Mouse (Mus musculus): Measurements from ENCODE around the gene 4933407L21Rik. TPM values are rescaled to one million over a fixed set of nuclear protein-coding genes. Genes with fewer than 3 reads are reported as not detected.

4933407L21Rik gene
- polyA plus RNA-seq, 1 experiment from 2014 or later, result 0.11 TPM

DNA sequence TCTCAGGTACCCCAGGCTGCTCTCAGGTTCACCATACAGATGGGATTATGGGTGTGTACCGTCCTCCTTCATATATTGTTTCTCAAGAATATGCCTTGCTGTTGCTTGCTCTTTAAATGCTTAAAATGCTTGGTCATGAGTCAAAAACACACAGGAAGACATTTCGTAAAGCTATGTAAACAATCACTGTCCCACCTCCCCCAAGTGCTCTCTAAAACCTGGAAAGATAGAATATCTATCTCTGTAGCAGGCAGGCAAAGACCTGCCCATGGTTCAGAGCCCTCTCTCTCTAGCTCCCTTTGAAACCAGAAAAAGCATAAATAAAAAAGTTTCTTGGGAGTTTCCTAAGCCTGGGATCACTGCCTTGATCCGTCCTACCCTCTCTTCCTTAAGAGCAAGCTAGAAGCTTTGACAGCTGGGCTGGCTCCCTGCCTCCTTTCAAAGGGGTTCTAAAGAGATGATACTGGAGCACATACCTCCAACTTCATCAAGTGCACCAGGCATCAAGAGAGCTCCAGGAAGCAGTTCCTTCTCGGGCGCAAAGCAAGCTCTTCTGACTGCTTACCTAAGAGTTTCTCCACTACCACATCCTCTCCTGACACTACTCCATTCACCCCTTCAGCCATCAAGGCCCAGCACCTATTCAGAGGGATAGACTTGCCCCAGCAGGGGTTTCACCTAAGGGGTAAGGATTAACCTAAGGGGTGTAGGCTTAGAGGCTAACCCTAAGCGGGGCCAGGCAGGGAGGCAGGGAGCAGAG, 31.0 kb downstream of the 4933407L21Rik start:
- 73% methylated on average over 6 of the region's 6 CpGs for WGBS
- no peak for ATAC-seq (ENCODE audit: insufficient number of reproducible peaks, low FRiP score, low TSS enrichment, low read depth)
- no peak overlapping the region for H3K27ac ChIP-seq (replicated peaks; ENCODE audit: low read depth, low read length)

DNA sequence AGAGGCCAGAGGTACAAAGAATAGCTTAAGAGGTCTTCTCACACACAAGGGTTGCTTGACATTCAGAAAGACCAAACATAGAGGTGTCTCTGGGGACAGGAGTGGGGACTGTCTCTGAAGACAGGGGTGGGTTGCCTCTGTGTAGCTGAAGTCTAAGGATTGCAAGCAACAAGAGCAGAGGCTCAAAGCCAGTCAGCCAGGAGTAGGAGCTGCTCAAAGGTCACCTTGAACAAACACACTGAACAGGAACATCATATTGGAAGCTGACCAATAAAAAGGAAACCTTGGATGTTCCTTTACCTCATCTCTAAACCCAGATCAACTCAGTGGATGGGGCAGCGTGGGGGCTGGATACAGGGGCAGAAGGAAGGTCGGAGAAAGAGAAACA, 31.6 kb downstream of the 4933407L21Rik start:
- Histone ChIP-seq H3K27me3 (ENCODE audit: control insufficient read depth, insufficient read depth, low read length) (no peaks in the 10 kb centered on the region), H3K4me2 (ENCODE audit: low read depth, severe bottlenecking) (no peak overlapping the region), H3K9me3 (ENCODE audit: control insufficient read depth, low read length) (no peaks in the 10 kb centered on the region), H3K4me1 (ENCODE audit: control insufficient read depth, insufficient read depth, low read length) (no peaks in the 10 kb centered on the region), H3K36me3 (ENCODE audit: control insufficient read depth, insufficient read depth, low read length) (no peaks in the 10 kb centered on the region), H3K27ac (replicated peaks; ENCODE audit: low read depth, low read length) (no peak overlapping the region), H3K4me3 (ENCODE audit: low read depth, low read length) (no peak overlapping the region), H3K9ac (ENCODE audit: low read length) (no peak overlapping the region)
- DNase-seq (ENCODE audit: low spot score) (no peak), ATAC-seq (ENCODE audit: insufficient number of reproducible peaks, low FRiP score, low TSS enrichment, low read depth) (no peak)
- whole genome bisulfite sequencing, result 58% methylated on average over 2 of the region's 2 CpGs

More for the DNA sequence above, 31.0 kb downstream of the 4933407L21Rik start:
- Histone ChIP-seq H3K27me3 (ENCODE audit: control insufficient read depth, insufficient read depth, low read length) (no peaks in the 10 kb centered on the region), H3K9ac (ENCODE audit: low read length) (no peak overlapping the region), H3K36me3 (ENCODE audit: control insufficient read depth, insufficient read depth, low read length) (no peaks in the 10 kb centered on the region), H3K4me3 (ENCODE audit: low read depth, low read length) (no peak overlapping the region), H3K9me3 (ENCODE audit: control insufficient read depth, low read length) (no peaks in the 10 kb centered on the region), H3K4me1 (ENCODE audit: control insufficient read depth, insufficient read depth, low read length) (no peaks in the 10 kb centered on the region), H3K4me2 (ENCODE audit: low read depth, severe bottlenecking) (no peak overlapping the region)
- DNase-seq (ENCODE audit: low spot score), result no peak

DNA sequence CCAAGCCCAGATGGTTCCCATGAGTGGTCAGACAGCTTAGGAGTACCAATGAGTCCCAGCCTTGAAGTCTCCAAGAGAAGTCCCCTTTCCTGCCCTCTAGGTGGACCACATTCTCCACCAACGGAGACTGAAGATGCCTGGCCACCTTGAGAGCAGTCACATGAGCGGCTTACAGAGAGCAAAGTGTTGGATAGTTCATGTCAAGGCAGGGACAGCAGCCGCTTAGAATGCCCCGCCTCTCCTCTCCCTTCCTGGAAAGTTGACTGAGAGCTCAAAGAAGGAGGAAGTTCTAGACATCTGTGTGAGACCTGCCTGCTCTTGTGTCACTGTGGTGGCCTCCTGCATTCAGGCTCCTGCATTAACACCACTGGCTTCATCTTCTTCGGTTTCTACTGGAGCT, 32.6 kb downstream of the 4933407L21Rik start, which contains the start of gene Gpr55:
Gene Gpr55, minus strand, starts transcription at position 135 of the 400 bp plus-strand sequence.
- ATAC-seq (ENCODE audit: insufficient number of reproducible peaks, low FRiP score, low TSS enrichment, low read depth) (no peak), DNase-seq (ENCODE audit: low spot score) (no peak)
- no peak within 1 kb of the TSS for H3K27ac ChIP-seq (replicated peaks; ENCODE audit: low read depth, low read length)
- H3K9me3 ChIP-seq (ENCODE audit: control insufficient read depth, low read length), result no peaks in the 10 kb centered on the region
- no peaks in the 10 kb centered on the region for H3K27me3 ChIP-seq (ENCODE audit: control insufficient read depth, insufficient read depth, low read length)
- H3K4me1 ChIP-seq (ENCODE audit: control insufficient read depth, insufficient read depth, low read length), result no peaks in the 10 kb centered on the region
- H3K9ac ChIP-seq (ENCODE audit: low read length), result no peak within 1 kb of the TSS
- no peaks in the 10 kb centered on the region for H3K36me3 ChIP-seq (ENCODE audit: control insufficient read depth, insufficient read depth, low read length)
- H3K4me3 ChIP-seq (ENCODE audit: low read depth, low read length), result no peak within 1 kb of the TSS
- no peak within 1 kb of the TSS for H3K4me2 ChIP-seq (ENCODE audit: low read depth, severe bottlenecking)
- 75% methylated on average over 5 of the region's 5 CpGs for WGBS

DNA sequence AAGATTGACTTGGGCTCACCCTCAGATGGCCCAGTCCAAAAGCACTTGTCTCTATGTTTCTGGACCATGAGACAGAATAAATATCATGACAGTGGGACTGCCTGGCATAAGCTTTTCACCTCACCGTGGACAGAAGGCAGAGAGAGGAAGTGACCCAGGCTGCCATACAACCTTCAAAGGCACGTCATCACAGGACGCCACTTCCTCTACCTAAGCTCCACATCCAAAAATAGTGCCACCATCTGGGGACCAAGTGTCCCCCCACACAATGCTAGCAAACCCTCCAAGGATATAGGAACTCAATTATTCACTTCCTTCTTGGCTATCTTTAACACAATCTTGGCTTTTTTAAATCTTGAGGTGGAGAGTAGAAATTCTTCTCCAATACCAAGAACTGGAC, 33.8 kb downstream of the 4933407L21Rik start:
- Histone ChIP-seq H3K4me3 (ENCODE audit: low read depth, low read length) (no peak overlapping the region), H3K27ac (replicated peaks; ENCODE audit: low read depth, low read length) (no peak overlapping the region), H3K27me3 (ENCODE audit: control insufficient read depth, insufficient read depth, low read length) (no peaks in the 10 kb centered on the region), H3K9me3 (ENCODE audit: control insufficient read depth, low read length) (no peaks in the 10 kb centered on the region), H3K4me1 (ENCODE audit: control insufficient read depth, insufficient read depth, low read length) (no peaks in the 10 kb centered on the region), H3K9ac (ENCODE audit: low read length) (no peak overlapping the region), H3K4me2 (ENCODE audit: low read depth, severe bottlenecking) (no peak overlapping the region), H3K36me3 (ENCODE audit: control insufficient read depth, insufficient read depth, low read length) (no peaks in the 10 kb centered on the region)
- WGBS, result 67% methylated on average over 3 of the region's 3 CpGs
- DNase-seq (ENCODE audit: low spot score) (no peak), ATAC-seq (ENCODE audit: insufficient number of reproducible peaks, low FRiP score, low TSS enrichment, low read depth) (no peak)

DNA sequence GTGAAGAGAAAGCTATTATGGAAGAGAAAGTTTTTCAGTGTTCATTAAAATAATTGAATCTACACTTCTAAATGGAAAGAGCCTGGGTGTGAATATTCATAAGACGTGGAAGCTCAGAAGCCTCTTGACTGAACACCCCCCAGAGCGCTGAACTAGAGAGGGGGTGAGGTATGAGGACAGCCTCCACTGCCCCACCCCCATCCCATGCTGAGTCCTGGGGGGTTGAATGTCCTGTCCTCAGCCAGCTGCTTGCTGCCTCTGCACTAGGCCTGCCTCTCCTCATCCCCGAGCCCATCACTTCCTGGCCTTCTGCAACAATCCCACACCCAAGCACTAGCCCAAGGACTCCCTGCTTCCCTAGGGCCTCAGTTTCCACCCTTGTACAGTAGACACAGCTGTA, 37.6 kb downstream of the 4933407L21Rik start:
- ATAC-seq (ENCODE audit: insufficient number of reproducible peaks, low FRiP score, low TSS enrichment, low read depth) (no peak), DNase-seq (ENCODE audit: low spot score) (no peak)
- Histone ChIP-seq H3K4me1 (ENCODE audit: control insufficient read depth, insufficient read depth, low read length) (no peaks in the 10 kb centered on the region), H3K9me3 (ENCODE audit: control insufficient read depth, low read length) (no peaks in the 10 kb centered on the region), H3K27me3 (ENCODE audit: control insufficient read depth, insufficient read depth, low read length) (no peaks in the 10 kb centered on the region), H3K4me2 (ENCODE audit: low read depth, severe bottlenecking) (no peak overlapping the region), H3K9ac (ENCODE audit: low read length) (no peak overlapping the region), H3K27ac (replicated peaks; ENCODE audit: low read depth, low read length) (no peak overlapping the region), H3K4me3 (ENCODE audit: low read depth, low read length) (no peak overlapping the region), H3K36me3 (ENCODE audit: control insufficient read depth, insufficient read depth, low read length) (no peaks in the 10 kb centered on the region)
- 71% methylated on average over 3 of the region's 3 CpGs for WGBS

DNA sequence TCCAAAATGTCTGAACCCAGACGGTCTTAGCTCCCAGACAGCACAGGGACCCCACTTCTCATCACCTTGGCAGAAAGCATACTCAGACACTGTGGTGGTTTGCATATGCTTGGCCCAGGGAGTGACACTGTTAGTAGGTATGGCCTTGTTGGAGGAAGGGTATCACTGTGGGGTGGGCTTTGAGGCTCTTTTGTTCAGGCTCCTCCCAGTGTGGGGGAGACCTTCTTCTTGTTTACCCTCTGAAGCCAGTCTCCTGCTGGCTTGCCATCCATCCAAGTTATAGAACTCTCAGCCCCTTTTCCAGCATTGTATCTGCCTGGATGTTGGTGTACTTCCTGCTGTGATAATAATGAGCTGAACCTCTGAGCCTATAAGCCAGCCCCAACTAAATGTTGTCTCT, 40.8 kb downstream of the 4933407L21Rik start:
- Histone ChIP-seq H3K9me3 (ENCODE audit: control insufficient read depth, low read length) (no peaks in the 10 kb centered on the region), H3K4me1 (ENCODE audit: control insufficient read depth, insufficient read depth, low read length) (no peaks in the 10 kb centered on the region), H3K36me3 (ENCODE audit: control insufficient read depth, insufficient read depth, low read length) (no peaks in the 10 kb centered on the region), H3K27me3 (ENCODE audit: control insufficient read depth, insufficient read depth, low read length) (no peaks in the 10 kb centered on the region), H3K9ac (ENCODE audit: low read length) (no peak overlapping the region), H3K27ac (replicated peaks; ENCODE audit: low read depth, low read length) (no peak overlapping the region), H3K4me3 (ENCODE audit: low read depth, low read length) (no peak overlapping the region), H3K4me2 (ENCODE audit: low read depth, severe bottlenecking) (no peak overlapping the region)
- DNase-seq (ENCODE audit: low spot score), result no peak
- 89% methylated on average over 1 of the region's 1 CpGs for WGBS
- ATAC-seq (ENCODE audit: insufficient number of reproducible peaks, low FRiP score, low TSS enrichment, low read depth), result no peak

DNA sequence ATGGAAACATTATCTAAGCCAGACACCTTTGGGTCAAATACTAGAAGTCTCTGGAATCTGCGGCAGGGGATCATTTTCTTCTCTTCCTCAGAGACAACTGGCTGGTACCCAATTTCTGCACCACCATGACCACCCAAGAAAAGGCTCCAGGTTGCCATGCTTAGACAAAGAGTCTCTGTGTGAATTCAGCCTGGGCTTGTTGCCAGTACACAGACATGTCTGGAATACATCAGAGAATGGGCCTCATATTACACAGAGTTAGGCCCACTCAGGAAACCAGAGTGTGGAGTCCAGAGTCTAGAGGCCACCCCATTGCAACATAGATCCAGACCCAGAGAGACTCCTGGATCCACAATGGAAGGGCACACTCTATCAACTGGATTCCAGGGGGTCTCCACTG, 41.2 kb downstream of the 4933407L21Rik start:
- Histone ChIP-seq H3K9ac (ENCODE audit: low read length) (no peak overlapping the region), H3K4me3 (ENCODE audit: low read depth, low read length) (no peak overlapping the region), H3K36me3 (ENCODE audit: control insufficient read depth, insufficient read depth, low read length) (no peaks in the 10 kb centered on the region), H3K9me3 (ENCODE audit: control insufficient read depth, low read length) (no peaks in the 10 kb centered on the region), H3K27me3 (ENCODE audit: control insufficient read depth, insufficient read depth, low read length) (no peaks in the 10 kb centered on the region), H3K4me2 (ENCODE audit: low read depth, severe bottlenecking) (no peak overlapping the region), H3K27ac (replicated peaks; ENCODE audit: low read depth, low read length) (no peak overlapping the region), H3K4me1 (ENCODE audit: control insufficient read depth, insufficient read depth, low read length) (no peaks in the 10 kb centered on the region)
- DNase-seq (ENCODE audit: low spot score) (no peak), ATAC-seq (ENCODE audit: insufficient number of reproducible peaks, low FRiP score, low TSS enrichment, low read depth) (no peak)
- 79% methylated on average over 1 of the region's 1 CpGs for WGBS

DNA sequence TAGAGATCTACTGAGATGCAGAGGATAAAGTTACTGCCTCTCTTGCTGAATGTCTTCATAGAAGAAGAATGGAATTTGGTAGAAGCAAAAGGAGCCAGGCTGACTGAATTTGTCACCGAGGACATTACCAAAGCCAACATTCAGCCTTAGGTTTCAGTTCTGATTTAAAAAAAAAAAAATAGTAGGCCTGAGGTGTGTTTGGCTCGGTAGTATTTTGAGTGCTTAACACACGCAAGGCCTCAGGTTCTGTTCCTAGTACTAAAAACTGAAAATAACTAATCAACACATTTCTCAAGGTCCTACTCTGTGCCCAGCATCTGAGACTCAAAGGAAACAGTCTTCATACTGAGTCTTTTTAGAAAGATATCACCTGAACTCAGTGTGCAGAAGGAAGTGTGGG, 42.8 kb downstream of the 4933407L21Rik start:
- ATAC-seq (ENCODE audit: insufficient number of reproducible peaks, low FRiP score, low TSS enrichment, low read depth) (no peak), DNase-seq (ENCODE audit: low spot score) (no peak)
- no peaks in the 10 kb centered on the region for H3K9me3 ChIP-seq (ENCODE audit: control insufficient read depth, low read length)
- H3K4me1 ChIP-seq (ENCODE audit: control insufficient read depth, insufficient read depth, low read length), result no peaks in the 10 kb centered on the region
- H3K4me3 ChIP-seq (ENCODE audit: low read depth, low read length), result no peak overlapping the region
- H3K27ac ChIP-seq (replicated peaks; ENCODE audit: low read depth, low read length), result no peak overlapping the region
- WGBS, result 86% methylated on average over 3 of the region's 3 CpGs
- no peaks in the 10 kb centered on the region for H3K27me3 ChIP-seq (ENCODE audit: control insufficient read depth, insufficient read depth, low read length)
- H3K4me2 ChIP-seq (ENCODE audit: low read depth, severe bottlenecking), result no peak overlapping the region
- no peak overlapping the region for H3K9ac ChIP-seq (ENCODE audit: low read length)
- H3K36me3 ChIP-seq (ENCODE audit: control insufficient read depth, insufficient read depth, low read length), result no peaks in the 10 kb centered on the region

DNA sequence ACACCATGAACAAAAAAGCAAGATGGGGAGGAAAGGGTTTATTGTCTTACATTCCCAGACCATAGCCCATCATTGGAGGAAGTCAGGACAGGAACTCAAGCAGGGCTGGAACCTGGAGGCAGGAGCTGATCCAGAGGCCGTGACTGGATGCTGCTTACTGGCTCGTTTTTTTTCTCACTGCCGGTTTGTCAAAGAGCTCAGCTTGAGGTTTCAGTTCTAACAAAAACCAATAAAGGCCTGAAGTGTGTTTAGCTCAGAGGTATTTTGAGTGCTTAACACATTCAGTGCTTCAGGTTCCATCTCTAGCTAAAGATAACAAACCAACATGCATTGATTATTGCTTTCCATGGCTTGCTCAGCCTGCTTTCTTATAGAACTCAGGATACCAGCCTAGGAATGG, 44.1 kb downstream of the 4933407L21Rik start:
- no peak overlapping the region for H3K4me2 ChIP-seq (ENCODE audit: low read depth, severe bottlenecking)
- H3K36me3 ChIP-seq (ENCODE audit: control insufficient read depth, insufficient read depth, low read length), result no peaks in the 10 kb centered on the region
- DNase-seq (ENCODE audit: low spot score), result no peak
- H3K9ac ChIP-seq (ENCODE audit: low read length), result no peak overlapping the region
- no peaks in the 10 kb centered on the region for H3K9me3 ChIP-seq (ENCODE audit: control insufficient read depth, low read length)
- no peaks in the 10 kb centered on the region for H3K4me1 ChIP-seq (ENCODE audit: control insufficient read depth, insufficient read depth, low read length)
- no peak overlapping the region for H3K4me3 ChIP-seq (ENCODE audit: low read depth, low read length)
- H3K27me3 ChIP-seq (ENCODE audit: control insufficient read depth, insufficient read depth, low read length), result no peaks in the 10 kb centered on the region
- 76% methylated on average over 3 of the region's 3 CpGs for WGBS
- ATAC-seq (ENCODE audit: insufficient number of reproducible peaks, low FRiP score, low TSS enrichment, low read depth), result no peak
- H3K27ac ChIP-seq (replicated peaks; ENCODE audit: low read depth, low read length), result no peak overlapping the region

Measured in limb, embryonic 11.5 days (tissue).